Mouse (Mus musculus): Measurements from ENCODE around the gene Vav3. TPM values are rescaled to one million over a fixed set of nuclear protein-coding genes. Genes with fewer than 3 reads are reported as not detected.
A peak's percentile ranks its signal among the peaks of the same experiment; 100 is the strongest.

The Vav3 gene
- polyA plus RNA-seq, 1 experiment from 2014 or later = 18.9 TPM

- no peak overlapping the region for H3K9ac ChIP-seq (ENCODE audit: low read depth, low read length)
- H3K4me1 ChIP-seq (ENCODE audit: control insufficient read depth, insufficient read depth, low read length) = no peaks in the 10 kb centered on the region
- no peak for ATAC-seq
- H3K4me2 ChIP-seq (ENCODE audit: low read depth, low read length) = no peak overlapping the region
- no peaks in the 10 kb centered on the region for H3K9me3 ChIP-seq (ENCODE audit: control insufficient read depth, low read length)
- no peaks in the 10 kb centered on the region for H3K36me3 ChIP-seq (ENCODE audit: control insufficient read depth, insufficient read depth, low read length)
- H3K4me3 ChIP-seq (ENCODE audit: low read length) = no peak overlapping the region
- H3K27me3 ChIP-seq (replicated peaks; ENCODE audit: control insufficient read depth, insufficient read depth, low read length) = no peaks in the 10 kb centered on the region
- no peak overlapping the region for H3K27ac ChIP-seq (ENCODE audit: low read length)
- WGBS = 67% methylated on average over 2 of the region's 2 CpGs
These were observed 350.1 kb downstream of the Vav3 start for GRCm38 (mm10) chr3:109690566-109690965.

- H3K27me3 ChIP-seq (replicated peaks; ENCODE audit: control insufficient read depth, insufficient read depth, low read length) = no peaks in the 10 kb centered on the region
- no peak overlapping the region for H3K4me3 ChIP-seq (ENCODE audit: low read length)
- no peak overlapping the region for H3K27ac ChIP-seq (ENCODE audit: low read length)
- no peak for ATAC-seq
- no peaks in the 10 kb centered on the region for H3K9me3 ChIP-seq (ENCODE audit: control insufficient read depth, low read length)
- no peak overlapping the region for H3K9ac ChIP-seq (ENCODE audit: low read depth, low read length)
- WGBS = 83% methylated on average over 3 of the region's 3 CpGs
- no peaks in the 10 kb centered on the region for H3K4me1 ChIP-seq (ENCODE audit: control insufficient read depth, insufficient read depth, low read length)
- no peak overlapping the region for H3K4me2 ChIP-seq (ENCODE audit: low read depth, low read length)
- H3K36me3 ChIP-seq (ENCODE audit: control insufficient read depth, insufficient read depth, low read length) = no peaks in the 10 kb centered on the region
These were observed 352.2 kb downstream of the Vav3 start for GRCm38 (mm10) chr3:109692613-109693012.

GRCm38 (mm10) chr3:109701301-109701700 lies 360.8 kb downstream of the Vav3 start:
- Histone ChIP-seq H3K27ac (ENCODE audit: low read length) (no peak overlapping the region), H3K9me3 (ENCODE audit: control insufficient read depth, low read length) (no peaks in the 10 kb centered on the region), H3K27me3 (replicated peaks; ENCODE audit: control insufficient read depth, insufficient read depth, low read length) (no peaks in the 10 kb centered on the region), H3K4me2 (ENCODE audit: low read depth, low read length) (no peak overlapping the region), H3K9ac (ENCODE audit: low read depth, low read length) (no peak overlapping the region), H3K36me3 (ENCODE audit: control insufficient read depth, insufficient read depth, low read length) (no peaks in the 10 kb centered on the region), H3K4me1 (ENCODE audit: control insufficient read depth, insufficient read depth, low read length) (no peaks in the 10 kb centered on the region), H3K4me3 (ENCODE audit: low read length) (no peak overlapping the region)
- no peak for ATAC-seq
- 37% methylated on average over 1 of the region's 1 CpGs for WGBS

GRCm38 (mm10) chr3:109707786-109708460 lies 367.5 kb downstream of the Vav3 start:
- no peaks in the 10 kb centered on the region for H3K27me3 ChIP-seq (replicated peaks; ENCODE audit: control insufficient read depth, insufficient read depth, low read length)
- no peaks in the 10 kb centered on the region for H3K36me3 ChIP-seq (ENCODE audit: control insufficient read depth, insufficient read depth, low read length)
- no peak overlapping the region for H3K27ac ChIP-seq (ENCODE audit: low read length)
- WGBS = 77% methylated on average over 2 of the region's 2 CpGs
- H3K4me1 ChIP-seq (ENCODE audit: control insufficient read depth, insufficient read depth, low read length) = no peaks in the 10 kb centered on the region
- no peaks in the 10 kb centered on the region for H3K9me3 ChIP-seq (ENCODE audit: control insufficient read depth, low read length)
- H3K9ac ChIP-seq (ENCODE audit: low read depth, low read length) = no peak overlapping the region
- no peak for ATAC-seq
- H3K4me2 ChIP-seq (ENCODE audit: low read depth, low read length) = no peak overlapping the region
- no peak overlapping the region for H3K4me3 ChIP-seq (ENCODE audit: low read length)

GRCm38 (mm10) chr3:109711751-109712150 lies 371.3 kb downstream of the Vav3 start:
- 87% methylated on average over 7 of the region's 7 CpGs for WGBS
- Histone ChIP-seq H3K9me3 (ENCODE audit: control insufficient read depth, low read length) (no peaks in the 10 kb centered on the region), H3K4me1 (ENCODE audit: control insufficient read depth, insufficient read depth, low read length) (no peaks in the 10 kb centered on the region), H3K27ac (ENCODE audit: low read length) (no peak overlapping the region), H3K36me3 (ENCODE audit: control insufficient read depth, insufficient read depth, low read length) (no peaks in the 10 kb centered on the region), H3K9ac (ENCODE audit: low read depth, low read length) (no peak overlapping the region), H3K27me3 (replicated peaks; ENCODE audit: control insufficient read depth, insufficient read depth, low read length) (no peaks in the 10 kb centered on the region), H3K4me2 (ENCODE audit: low read depth, low read length) (no peak overlapping the region), H3K4me3 (ENCODE audit: low read length) (no peak overlapping the region)
- no peak for ATAC-seq

- H3K36me3 ChIP-seq (ENCODE audit: control insufficient read depth, insufficient read depth, low read length) = no peaks in the 10 kb centered on the region
- no peaks in the 10 kb centered on the region for H3K27me3 ChIP-seq (replicated peaks; ENCODE audit: control insufficient read depth, insufficient read depth, low read length)
- no peak overlapping the region for H3K4me2 ChIP-seq (ENCODE audit: low read depth, low read length)
- no peak overlapping the region for H3K9ac ChIP-seq (ENCODE audit: low read depth, low read length)
- no peak overlapping the region for H3K4me3 ChIP-seq (ENCODE audit: low read length)
- no peak for ATAC-seq
- H3K4me1 ChIP-seq (ENCODE audit: control insufficient read depth, insufficient read depth, low read length) = no peaks in the 10 kb centered on the region
- H3K9me3 ChIP-seq (ENCODE audit: control insufficient read depth, low read length) = no peaks in the 10 kb centered on the region
- H3K27ac ChIP-seq (ENCODE audit: low read length) = no peak overlapping the region
These were observed 374.0 kb downstream of the Vav3 start for GRCm38 (mm10) chr3:109714476-109714875.

- H3K4me3 ChIP-seq (ENCODE audit: low read length) = no peak overlapping the region
- no peaks in the 10 kb centered on the region for H3K4me1 ChIP-seq (ENCODE audit: control insufficient read depth, insufficient read depth, low read length)
- H3K27ac ChIP-seq (ENCODE audit: low read length) = no peak overlapping the region
- no peak for ATAC-seq
- H3K4me2 ChIP-seq (ENCODE audit: low read depth, low read length) = no peak overlapping the region
- 91% methylated on average over 3 of the region's 3 CpGs for WGBS
- H3K9ac ChIP-seq (ENCODE audit: low read depth, low read length) = no peak overlapping the region
- no peaks in the 10 kb centered on the region for H3K27me3 ChIP-seq (replicated peaks; ENCODE audit: control insufficient read depth, insufficient read depth, low read length)
- no peaks in the 10 kb centered on the region for H3K36me3 ChIP-seq (ENCODE audit: control insufficient read depth, insufficient read depth, low read length)
- no peaks in the 10 kb centered on the region for H3K9me3 ChIP-seq (ENCODE audit: control insufficient read depth, low read length)
These were observed 381.3 kb downstream of the Vav3 start for GRCm38 (mm10) chr3:109721753-109722152.

- 92% methylated on average over 1 of the region's 1 CpGs for WGBS
- Histone ChIP-seq H3K9ac (ENCODE audit: low read depth, low read length) (no peak overlapping the region), H3K4me3 (ENCODE audit: low read length) (no peak overlapping the region), H3K27ac (ENCODE audit: low read length) (no peak overlapping the region), H3K9me3 (ENCODE audit: control insufficient read depth, low read length) (no peaks in the 10 kb centered on the region), H3K27me3 (replicated peaks; ENCODE audit: control insufficient read depth, insufficient read depth, low read length) (no peaks in the 10 kb centered on the region), H3K36me3 (ENCODE audit: control insufficient read depth, insufficient read depth, low read length) (no peaks in the 10 kb centered on the region), H3K4me1 (ENCODE audit: control insufficient read depth, insufficient read depth, low read length) (no peaks in the 10 kb centered on the region), H3K4me2 (ENCODE audit: low read depth, low read length) (no peak overlapping the region)
- ATAC-seq = 0 out of 2 replicates have a peak, but pooled peaks have one; percentile 42
These were observed 386.3 kb downstream of the Vav3 start for GRCm38 (mm10) chr3:109726776-109727175.

- Histone ChIP-seq H3K4me1 (ENCODE audit: control insufficient read depth, insufficient read depth, low read length) (0 out of 2 replicates have a peak, but pooled peaks cover 2% of the 10 kb centered on the region), H3K27ac (ENCODE audit: low read length) (no peak overlapping the region), H3K9ac (ENCODE audit: low read depth, low read length) (no peak overlapping the region), H3K4me3 (ENCODE audit: low read length) (no peak overlapping the region), H3K4me2 (ENCODE audit: low read depth, low read length) (no peak overlapping the region), H3K27me3 (replicated peaks; ENCODE audit: control insufficient read depth, insufficient read depth, low read length) (no peaks in the 10 kb centered on the region), H3K36me3 (ENCODE audit: control insufficient read depth, insufficient read depth, low read length) (no peaks in the 10 kb centered on the region), H3K9me3 (ENCODE audit: control insufficient read depth, low read length) (no peaks in the 10 kb centered on the region)
- ATAC-seq = no peak
- 76% methylated on average over 5 of the region's 5 CpGs for WGBS
These were observed 391.3 kb downstream of the Vav3 start for GRCm38 (mm10) chr3:109731592-109732230.
